Mouse (Mus musculus) layer of hippocampus, adult 9-11 months (tissue): ENCODE results near the gene Tnrc6c.

ENCODE experiments used
- DNase-seq: peaks from one replicate; pipeline ENCODE4 v3.0.0; 2022

Gene Tnrc6c

DNA sequence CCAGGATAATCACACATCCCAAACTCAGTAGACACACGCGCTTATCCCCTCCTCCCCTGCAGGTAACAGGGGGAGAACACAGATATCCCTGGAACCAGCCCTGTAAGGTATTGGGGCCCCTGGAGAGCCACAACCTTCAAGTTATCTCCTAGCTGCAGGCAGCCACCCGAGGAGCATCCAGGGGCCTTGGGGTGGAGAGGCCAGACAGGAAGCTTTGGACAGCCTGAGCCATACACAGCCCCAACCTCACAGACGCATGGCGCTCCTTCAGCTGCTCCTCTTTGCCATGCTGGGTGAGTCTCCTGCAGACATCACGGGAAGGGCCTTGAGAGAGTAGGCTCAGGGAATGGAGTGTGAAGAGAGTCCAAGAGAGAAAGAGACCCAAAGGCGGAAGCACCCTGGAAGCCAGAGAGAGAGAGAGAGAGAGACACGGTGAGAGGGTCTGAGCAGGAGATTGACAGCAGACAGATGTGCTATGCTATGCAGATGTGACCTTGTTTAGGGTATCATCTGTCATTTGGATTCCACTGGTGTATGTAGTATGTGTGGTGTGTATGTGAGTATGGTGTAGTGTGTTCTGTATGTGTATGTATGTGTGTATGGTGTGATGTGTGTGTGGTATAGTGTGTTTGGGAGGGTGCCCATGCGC lies 143.5 kb downstream of the Tnrc6c start, which contains the start of gene 6030468B19Rik:
6030468B19Rik (plus strand) TSS at position 150 of the 649 bp plus-strand sequence.
- DNase-seq, result no peak

- DNase-seq, result no peak
Observed at GRCm38 (mm10) chr11:117798160-117798541, 144.1 kb downstream of the Tnrc6c start.

DNA sequence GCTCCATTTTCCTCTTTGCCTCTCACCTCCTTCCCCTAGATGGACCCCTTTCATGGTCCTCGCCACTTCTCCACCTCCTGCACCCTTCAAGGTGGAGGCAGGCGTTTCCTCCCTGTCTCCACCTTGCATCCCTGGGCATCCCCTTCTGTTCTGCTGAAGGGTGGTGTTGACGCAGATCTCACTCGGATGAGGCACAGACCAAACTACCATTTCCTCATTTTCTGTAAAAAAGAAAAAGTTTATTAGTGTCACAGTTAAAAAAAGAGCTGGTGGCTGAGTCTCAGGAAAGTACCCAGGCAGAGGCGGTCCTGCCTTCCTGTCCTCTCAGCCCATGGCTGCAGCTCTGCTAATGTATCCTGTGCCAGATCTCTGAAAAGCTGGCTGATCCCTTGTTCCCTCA lies 145.1 kb downstream of the Tnrc6c start:
- DNase-seq, result no peak

- no peak for DNase-seq
Observed at GRCm38 (mm10) chr11:117800038-117800437, 145.9 kb downstream of the Tnrc6c start.

- DNase-seq, result no peak
Observed at GRCm38 (mm10) chr11:117801650-117802049, 147.6 kb downstream of the Tnrc6c start.

- DNase-seq, result no peak
Observed at GRCm38 (mm10) chr11:117803166-117803688, 149.1 kb downstream of the Tnrc6c start.

- DNase-seq, result no peak
Observed at GRCm38 (mm10) chr11:117806781-117807180, 152.7 kb downstream of the Tnrc6c start.

- DNase-seq, result no peak
Observed at GRCm38 (mm10) chr11:117809407-117810311, 155.6 kb downstream of the Tnrc6c start, which contains the start of the genes Gm20708 and Syngr2. Gene Gm20708 (plus strand): TSS chr11:117809668. Gene Syngr2 (plus strand): TSS chr11:117809668.

DNA sequence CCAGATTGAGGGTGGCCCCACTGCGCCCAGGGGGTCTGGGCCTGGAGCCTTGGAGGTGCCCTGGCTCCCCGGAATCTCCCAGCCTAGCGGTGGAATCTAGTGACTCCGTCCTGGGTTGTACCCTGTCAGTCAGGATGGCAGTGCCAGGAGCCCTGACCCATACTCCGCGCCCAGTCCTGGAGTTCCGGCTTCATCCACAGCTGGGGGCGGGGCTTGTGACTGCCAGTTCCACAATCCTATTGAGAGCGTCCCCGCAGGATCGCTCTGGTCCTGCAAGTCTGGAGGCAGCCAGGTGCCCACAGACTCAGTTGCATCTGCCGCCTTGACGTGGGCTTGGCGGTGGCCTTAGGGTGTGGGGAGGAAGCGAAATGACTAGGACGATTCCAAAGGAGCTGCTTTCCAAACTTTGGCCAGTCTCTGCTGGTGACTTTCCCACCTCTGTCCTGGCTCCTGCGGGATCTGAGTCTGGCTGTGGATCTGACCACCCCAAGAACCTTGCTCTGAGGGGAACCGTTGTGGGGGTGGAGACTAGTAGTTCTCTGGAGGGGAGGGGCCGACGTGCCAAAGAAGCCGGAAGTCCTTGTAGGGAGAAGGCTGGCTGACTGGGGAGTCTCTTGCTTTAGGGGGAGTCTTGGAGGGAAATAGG lies 156.4 kb downstream of the Tnrc6c start:
- peak; percentile 82 for DNase-seq
